Mouse (Mus musculus) midbrain, embryonic 13.5 days (tissue): ENCODE results near the gene Chrna4. TPM values are rescaled to one million over a fixed set of nuclear protein-coding genes. Genes with fewer than 3 reads are reported as not detected.

ENCODE experiments used
- ATAC-seq: fragments of 200-750 bp; cut with Nextera tagmentation; 2 replicates; pipeline ENCODE4 v1.8.0; 2017; ENCODE audit warnings: mild to moderate bottlenecking, moderate TSS enrichment, moderate library complexity
- H3K27ac ChIP-seq: fragments of 300-500 bp; sonication (generic); 2 replicates; pipeline ENCODE4 v1.5.1; 2015; ENCODE audit warnings: inconsistent platforms, mild to moderate bottlenecking, moderate library complexity
- H3K27me3 ChIP-seq: fragments of 300-500 bp; sonication (generic); 2 replicates; pipeline ENCODE4 v1.6.1; 2015; ENCODE audit warnings: mild to moderate bottlenecking, inconsistent platforms
- H3K36me3 ChIP-seq: fragments of 300-500 bp; sonication (generic); 2 replicates; pipeline ENCODE4 v1.6.1; 2015; ENCODE audit warnings: mild to moderate bottlenecking, inconsistent platforms
- H3K4me1 ChIP-seq: fragments of 300-500 bp; sonication (generic); replicated peaks from 2 replicates; pipeline ENCODE4 v1.6.1; 2015; ENCODE audit warnings: inconsistent platforms
- H3K4me2 ChIP-seq: fragments of 300-500 bp; sonication (generic); replicated peaks from 2 replicates; pipeline ENCODE4 v1.6.1; 2015; ENCODE audit warnings: moderate library complexity, mild to moderate bottlenecking, inconsistent platforms
- H3K4me3 ChIP-seq: fragments of 300-500 bp; sonication (generic); replicated peaks from 2 replicates; pipeline ENCODE4 v1.5.1; 2015; ENCODE audit warnings: mild to moderate bottlenecking, inconsistent platforms
- H3K9ac ChIP-seq: fragments of 300-500 bp; sonication (generic); replicated peaks from 2 replicates; pipeline ENCODE4 v1.6.1; 2015; ENCODE audit warnings: mild to moderate bottlenecking, inconsistent platforms
- H3K9me3 ChIP-seq: fragments of 300-500 bp; sonication (generic); 2 replicates; pipeline ENCODE4 v1.6.1; 2016; ENCODE audit warnings: mild to moderate bottlenecking, inconsistent platforms
- WGBS: fragments of 180-500 bp; shearing (Covaris S2); methylation state at CpG from one replicate; pipeline ENCODE4 v1.1.7; 2015; 5-methylcytosine and 5-hydroxymethylcytosine counted together
- polyA plus RNA-seq: library from polyadenylated mRNA; unstranded; fragments of >200 nt; fragmentation: Nextera tagmentation; extraction: Ambion mirVana; gene quantifications from 2 replicates; pipeline ENCODE4 v1.2.1, GENCODE M21; 2015

The Chrna4 gene
- polyA plus RNA-seq, 1 experiment from 2014 or later = 52.7 TPM

GRCm38 (mm10) chr2:180987432-180988030 is 55.8 kb downstream of the Chrna4 start:
- peak; percentile 31; the same call in 1 of the 2 replicates for ATAC-seq

GRCm38 (mm10) chr2:180987001-180987400 is 56.3 kb downstream of the Chrna4 start:
- no peak for ATAC-seq
- 65% methylated on average over 1 of the region's 1 CpGs for WGBS

More at GRCm38 (mm10) chr2:180987432-180988030, 55.8 kb downstream of the Chrna4 start:
- Histone ChIP-seq H3K9me3 (no peaks in the 10 kb centered on the region), H3K4me2 (no peak overlapping the region), H3K9ac (no peak overlapping the region), H3K4me1 (peaks cover 19% of the 10 kb centered on the region), H3K27me3 (no peaks in the 10 kb centered on the region), H3K27ac (no peak overlapping the region), H3K4me3 (no peak overlapping the region), H3K36me3 (peaks cover 20% of the 10 kb centered on the region)
- 43% methylated on average over 5 of the region's 5 CpGs for WGBS

GRCm38 (mm10) chr2:180986449-180986848 is 56.9 kb downstream of the Chrna4 start, which contains the start of gene Col20a1:
Col20a1 (plus strand) TSS chr2:180986535.
- WGBS = 62% methylated on average over 2 of the region's 2 CpGs
- Histone ChIP-seq H3K27ac (no peak within 1 kb of the TSS), H3K9ac (no peak within 1 kb of the TSS), H3K36me3 (peaks cover 31% of the 10 kb centered on the region), H3K4me1 (peaks cover 19% of the 10 kb centered on the region), H3K27me3 (no peaks in the 10 kb centered on the region), H3K9me3 (no peaks in the 10 kb centered on the region), H3K4me3 (no peak within 1 kb of the TSS), H3K4me2 (no peak within 1 kb of the TSS)
- no peak for ATAC-seq

More at GRCm38 (mm10) chr2:180987001-180987400, 56.3 kb downstream of the Chrna4 start:
- no peak overlapping the region for H3K27ac ChIP-seq
- H3K36me3 ChIP-seq = peaks cover 25% of the 10 kb centered on the region
- no peak overlapping the region for H3K9ac ChIP-seq
- H3K9me3 ChIP-seq = no peaks in the 10 kb centered on the region
- H3K4me1 ChIP-seq = peaks cover 19% of the 10 kb centered on the region
- no peaks in the 10 kb centered on the region for H3K27me3 ChIP-seq
- no peak overlapping the region for H3K4me2 ChIP-seq
- no peak overlapping the region for H3K4me3 ChIP-seq

- ATAC-seq = no peak
- peaks cover 19% of the 10 kb centered on the region for H3K4me1 ChIP-seq
- 86% methylated on average over 2 of the region's 2 CpGs for WGBS
Measured at GRCm38 (mm10) chr2:180985635-180986034, 57.7 kb downstream of the Chrna4 start.

GRCm38 (mm10) chr2:180981133-180981532 is 62.2 kb downstream of the Chrna4 start:
- Histone ChIP-seq H3K27ac (no peak overlapping the region), H3K9me3 (no peaks in the 10 kb centered on the region), H3K4me3 (no peak overlapping the region), H3K36me3 (peaks cover 84% of the 10 kb centered on the region), H3K4me2 (no peak overlapping the region), H3K27me3 (no peaks in the 10 kb centered on the region), H3K9ac (no peak overlapping the region), H3K4me1 (no peaks in the 10 kb centered on the region)
- no peak for ATAC-seq
- 83% methylated on average over 6 of the region's 6 CpGs for WGBS

More at GRCm38 (mm10) chr2:180985635-180986034, 57.7 kb downstream of the Chrna4 start:
- H3K9me3 ChIP-seq = no peaks in the 10 kb centered on the region
- no peak overlapping the region for H3K4me3 ChIP-seq
- no peak overlapping the region for H3K4me2 ChIP-seq
- no peak overlapping the region for H3K9ac ChIP-seq
- H3K27ac ChIP-seq = no peak overlapping the region
- H3K36me3 ChIP-seq = peaks cover 39% of the 10 kb centered on the region
- H3K27me3 ChIP-seq = no peaks in the 10 kb centered on the region

Other genes with a start within 250 kb of the Chrna4 start
- gene Ythdf1, start 122.6 kb downstream of the Chrna4 start, polyA plus RNA-seq = 37.7 and 47.2 TPM in 2 replicates
- gene Birc7, start 114.5 kb downstream of the Chrna4 start, polyA plus RNA-seq = 0.27 and 0.55 TPM in 2 replicates
- gene Nkain4, start 88.8 kb downstream of the Chrna4 start, polyA plus RNA-seq = 94.0 and 101 TPM in 2 replicates
- gene Arfgap1, start 76.3 kb downstream of the Chrna4 start, polyA plus RNA-seq = 98.9 and 103 TPM in 2 replicates
- gene Col20a1, start 57.0 kb downstream of the Chrna4 start, polyA plus RNA-seq = 0.12 and 0.35 TPM in 2 replicates
- gene Kcnq2, start 91.8 kb upstream of the Chrna4 start, polyA plus RNA-seq = 44.0 and 47.3 TPM in 2 replicates
- 3.5 and 3.8 TPM in 2 replicates for gene Eef1a2, start 113.5 kb upstream of the Chrna4 start, polyA plus RNA-seq
- gene Ppdpf, start 143.7 kb upstream of the Chrna4 start, polyA plus RNA-seq = 470 and 482 TPM in 2 replicates
- gene Ptk6, start 159.2 kb upstream of the Chrna4 start, polyA plus RNA-seq = not detected in 2 replicates
- 0.10 TPM in 1 of 2 replicates, not detected in the other for gene Srms, start 169.6 kb upstream of the Chrna4 start, polyA plus RNA-seq
- 0.13 TPM in 1 of 2 replicates, not detected in the other for gene Fndc11, start 176.5 kb upstream of the Chrna4 start, polyA plus RNA-seq
- gene Helz2, start 198.5 kb upstream of the Chrna4 start, polyA plus RNA-seq = 0.34 TPM in 2 replicates
- 19.7 and 19.9 TPM in 2 replicates for gene Gmeb2, start 244.5 kb upstream of the Chrna4 start, polyA plus RNA-seq